Mouse (Mus musculus) G1E (cell line): ENCODE results near the gene BC061212. TPM values are rescaled to one million over a fixed set of nuclear protein-coding genes. Genes with fewer than 3 reads are reported as not detected.
"Not testable (repeated sequence)": the region's sequence is repeated elsewhere in the genome, so short reads cannot be mapped to it uniquely, and the experiment has no call there.

Experiments used
- ATAC-seq: 2 replicates; pipeline ENCODE4 v1.8.0; 2016; ENCODE audit warnings: mild to moderate bottlenecking; ENCODE audit not compliant: insufficient number of reproducible peaks, poor library complexity, low FRiP score, severe bottlenecking; ENCODE audit errors: extremely low read depth
- DNase-seq: peaks from one replicate; pipeline ENCODE4 v3.0.0; 2012; ENCODE audit warnings: low spot score
- H3K27me3 ChIP-seq: 2 replicates; pipeline ENCODE4 v1.6.1; 2012; ENCODE audit warnings: mild to moderate bottlenecking, low read length, inconsistent platforms; ENCODE audit not compliant: insufficient read depth
- H3K36me3 ChIP-seq: replicated peaks from 2 replicates; pipeline ENCODE3; 2012; ENCODE audit warnings: mild to moderate bottlenecking, inconsistent platforms
- H3K4me1 ChIP-seq: 2 replicates; pipeline ENCODE4 v1.6.1; 2012; ENCODE audit warnings: low read depth, low read length, inconsistent platforms, mixed read lengths; ENCODE audit not compliant: insufficient read depth
- H3K4me3 ChIP-seq: 2 replicates; pipeline ENCODE4 v1.5.1; 2012; ENCODE audit warnings: low read depth, mild to moderate bottlenecking, inconsistent platforms, low read length, moderate library complexity, mixed read lengths
- H3K9me3 ChIP-seq: replicated peaks from 2 replicates; pipeline ENCODE4 v1.6.1; 2012; ENCODE audit warnings: inconsistent platforms
- polyA plus RNA-seq: library from polyadenylated mRNA; stranded (reverse); fragments of >175 nt; gene quantifications from 2 replicates; pipeline ENCODE4 v1.2.3, GENCODE M21; 2012
- total RNA-seq, 2 experiments: library from RNA; stranded (forward) in 1 of 2; stranded (reverse) in 1 of 2; fragments of 200-1000 nt in 1 of 2; fragments of >200 nt in 1 of 2; fragmentation: Nextera tagmentation in 1 of 2; gene quantifications; 2 replicates each; pipeline ENCODE4 v1.2.3; 2014 to 2017

The BC061212 gene
- total RNA-seq (2014; fragmentation: Nextera tagmentation) (not detected in 2 replicates), total RNA-seq (2017) (0.05 TPM in 1 of 2 replicates, not detected in the other), polyA plus RNA-seq (not detected in 2 replicates)

DNA sequence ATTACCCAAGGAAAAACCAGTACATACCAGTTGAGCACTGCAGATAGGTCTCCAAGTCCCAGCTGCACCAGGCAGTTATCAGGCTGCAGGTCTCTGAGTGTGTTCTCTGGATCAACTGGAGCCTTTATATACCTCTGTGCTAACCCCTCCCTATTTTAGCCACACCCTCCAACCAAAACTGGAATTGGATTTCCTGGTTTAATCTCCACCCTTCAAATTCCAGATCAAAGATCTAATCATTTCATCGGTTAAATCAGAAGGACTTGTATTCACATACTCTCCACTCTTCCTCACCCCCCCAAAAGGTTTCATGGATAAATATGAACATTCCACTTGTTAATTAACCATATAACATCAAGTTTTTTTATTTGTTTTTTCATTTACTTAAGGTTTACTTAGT, at the start of gene BC061212:
TSS of gene BC061212 (minus strand) at position 101 of the 400 bp plus-strand sequence.
- H3K4me1 ChIP-seq, H3K9me3 ChIP-seq, DNase-seq, H3K4me3 ChIP-seq, H3K27me3 ChIP-seq, H3K36me3 ChIP-seq, ATAC-seq: not testable (repeated sequence)

DNA sequence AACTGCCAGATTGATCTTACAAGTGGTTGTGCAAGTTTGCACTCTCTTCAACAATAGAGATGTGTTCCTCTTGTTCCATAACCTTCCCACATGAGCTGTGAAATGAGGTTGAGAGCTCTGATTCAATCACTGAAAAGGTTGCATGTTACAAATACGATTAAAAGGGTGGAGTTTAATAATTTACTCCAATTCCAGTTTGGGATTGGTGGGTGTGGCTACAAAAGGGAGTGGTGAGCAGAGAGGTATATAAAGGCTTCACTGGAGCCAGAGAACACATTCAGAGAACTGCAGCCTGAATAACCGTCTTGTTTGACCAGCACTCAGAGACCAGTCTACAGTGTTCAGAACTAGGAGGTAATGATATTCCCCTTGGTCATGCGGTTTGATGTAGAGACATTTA, 5.7 kb upstream of the BC061212 start, which contains the start of gene Gm6351:
TSS of gene Gm6351 (plus strand) at position 301 of the 400 bp plus-strand sequence.
- not testable (repeated sequence) for H3K9me3 ChIP-seq, ATAC-seq, H3K4me1 ChIP-seq, H3K36me3 ChIP-seq, DNase-seq, H3K27me3 ChIP-seq, H3K4me3 ChIP-seq

Other genes starting within 250 kb of the BC061212 start
- gene Gm7792, start 226.8 kb downstream of the BC061212 start, total RNA-seq (2014; fragmentation: Nextera tagmentation) = not detected in 2 replicates
- gene Gm7792, start 226.8 kb downstream of the BC061212 start, total RNA-seq (2017) = 0.12 TPM in 1 of 2 replicates, not detected in the other
- not detected in 2 replicates for gene Gm7792, start 226.8 kb downstream of the BC061212 start, polyA plus RNA-seq
- gene Gm16429, start 141.5 kb downstream of the BC061212 start, total RNA-seq (2014; fragmentation: Nextera tagmentation) = not detected in 2 replicates
- gene Gm16429, start 141.5 kb downstream of the BC061212 start, total RNA-seq (2017) = 0.22 TPM in 1 of 2 replicates, not detected in the other
- gene Gm16429, start 141.5 kb downstream of the BC061212 start, polyA plus RNA-seq = not detected in 2 replicates
- gene Gm6351, start 5.8 kb upstream of the BC061212 start, total RNA-seq (2014; fragmentation: Nextera tagmentation) = not detected in 2 replicates
- 0.11 TPM in 1 of 2 replicates, not detected in the other for gene Gm6351, start 5.8 kb upstream of the BC061212 start, total RNA-seq (2017)
- gene Gm6351, start 5.8 kb upstream of the BC061212 start, polyA plus RNA-seq = not detected in 2 replicates
- gene Gm3106, start 147.5 kb upstream of the BC061212 start, total RNA-seq (2014; fragmentation: Nextera tagmentation) = not detected in 2 replicates
- gene Gm3106, start 147.5 kb upstream of the BC061212 start, total RNA-seq (2017) = not detected in 2 replicates
- gene Gm3106, start 147.5 kb upstream of the BC061212 start, polyA plus RNA-seq = not detected in 2 replicates
- not detected in 2 replicates for gene A430089I19Rik, start 236.3 kb upstream of the BC061212 start, total RNA-seq (2014; fragmentation: Nextera tagmentation)
- gene A430089I19Rik, start 236.3 kb upstream of the BC061212 start, total RNA-seq (2017) = not detected in 2 replicates
- gene A430089I19Rik, start 236.3 kb upstream of the BC061212 start, polyA plus RNA-seq = not detected in 2 replicates
- not detected in 2 replicates for gene Gm6502, start 243.9 kb upstream of the BC061212 start, total RNA-seq (2014; fragmentation: Nextera tagmentation)
- gene Gm6502, start 243.9 kb upstream of the BC061212 start, total RNA-seq (2017) = 0.38 TPM in 1 of 2 replicates, not detected in the other
- gene Gm6502, start 243.9 kb upstream of the BC061212 start, polyA plus RNA-seq = not detected in 2 replicates